Mouse (Mus musculus): ENCODE measurements around the gene Gpr152.

Gpr152 gene

DNA sequence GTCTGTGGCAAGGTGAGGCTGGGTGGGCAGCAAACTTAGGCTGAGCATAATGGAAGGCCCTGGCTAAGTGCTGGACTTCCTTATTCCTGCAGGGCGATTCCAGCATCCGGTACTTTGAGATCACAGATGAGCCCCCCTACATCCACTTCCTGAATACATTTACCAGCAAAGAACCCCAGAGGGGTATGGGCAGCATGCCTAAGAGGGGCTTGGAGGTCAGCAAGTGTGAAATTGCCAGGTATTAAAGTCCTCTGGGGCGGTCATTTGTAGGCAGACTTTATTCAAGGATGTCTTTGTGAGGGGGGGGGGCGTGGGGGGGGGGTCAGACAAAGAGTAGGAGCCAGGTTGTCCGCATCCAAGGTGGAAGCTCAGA is 11.9 kb downstream of the Gpr152 start:
- DNase-seq: no peak

GRCm38 (mm10) chr19:4151898-4152297 is 12.3 kb downstream of the Gpr152 start:
- DNase-seq: no peak

GRCm38 (mm10) chr19:4152445-4153231 is 13.1 kb downstream of the Gpr152 start:
- DNase-seq: no peak

- no peak for DNase-seq
These were observed 13.7 kb downstream of the Gpr152 start, which contains the start of gene Ptprcap for GRCm38 (mm10) chr19:4153232-4153654. Gene Ptprcap (plus strand): TSS chr19:4153604.

DNA sequence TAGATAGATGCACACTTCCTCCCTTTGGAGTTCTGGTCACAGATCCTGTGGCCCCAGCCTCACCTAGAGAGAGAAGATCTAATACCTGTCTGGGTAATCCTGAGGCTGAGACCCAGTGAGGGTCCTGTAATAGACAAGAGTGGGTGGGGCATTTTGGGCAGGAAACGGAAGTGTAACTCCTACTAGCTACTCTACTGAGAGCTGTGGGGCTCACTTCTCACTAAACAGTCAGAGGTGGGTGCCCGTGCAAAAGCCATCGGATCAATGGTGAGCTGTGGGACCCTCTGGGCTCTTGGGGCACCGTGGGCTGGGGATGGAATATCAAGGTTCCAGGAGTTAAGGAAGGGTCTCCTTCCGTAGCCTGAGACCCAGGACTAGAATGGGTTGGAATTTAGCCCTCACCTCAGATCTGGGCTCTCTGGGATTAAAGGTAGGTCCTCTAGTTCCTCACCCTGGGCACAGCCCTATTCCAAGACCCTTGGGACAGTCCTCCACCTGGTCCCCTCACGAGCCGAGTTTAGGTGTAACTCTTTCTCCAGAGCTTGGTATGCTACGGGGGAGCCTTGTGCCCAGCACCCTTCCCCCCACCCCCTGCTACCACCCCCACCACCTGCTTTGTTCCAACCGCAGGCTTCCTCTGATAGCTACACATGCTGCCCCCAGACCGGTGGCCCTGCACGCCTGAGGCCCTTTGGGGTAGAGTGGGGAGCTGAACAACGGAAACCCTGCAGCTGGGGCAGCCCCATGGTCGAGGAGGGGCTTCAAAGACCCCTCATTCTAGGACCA is 15.0 kb downstream of the Gpr152 start:
- peak; percentile 67 for DNase-seq

DNA sequence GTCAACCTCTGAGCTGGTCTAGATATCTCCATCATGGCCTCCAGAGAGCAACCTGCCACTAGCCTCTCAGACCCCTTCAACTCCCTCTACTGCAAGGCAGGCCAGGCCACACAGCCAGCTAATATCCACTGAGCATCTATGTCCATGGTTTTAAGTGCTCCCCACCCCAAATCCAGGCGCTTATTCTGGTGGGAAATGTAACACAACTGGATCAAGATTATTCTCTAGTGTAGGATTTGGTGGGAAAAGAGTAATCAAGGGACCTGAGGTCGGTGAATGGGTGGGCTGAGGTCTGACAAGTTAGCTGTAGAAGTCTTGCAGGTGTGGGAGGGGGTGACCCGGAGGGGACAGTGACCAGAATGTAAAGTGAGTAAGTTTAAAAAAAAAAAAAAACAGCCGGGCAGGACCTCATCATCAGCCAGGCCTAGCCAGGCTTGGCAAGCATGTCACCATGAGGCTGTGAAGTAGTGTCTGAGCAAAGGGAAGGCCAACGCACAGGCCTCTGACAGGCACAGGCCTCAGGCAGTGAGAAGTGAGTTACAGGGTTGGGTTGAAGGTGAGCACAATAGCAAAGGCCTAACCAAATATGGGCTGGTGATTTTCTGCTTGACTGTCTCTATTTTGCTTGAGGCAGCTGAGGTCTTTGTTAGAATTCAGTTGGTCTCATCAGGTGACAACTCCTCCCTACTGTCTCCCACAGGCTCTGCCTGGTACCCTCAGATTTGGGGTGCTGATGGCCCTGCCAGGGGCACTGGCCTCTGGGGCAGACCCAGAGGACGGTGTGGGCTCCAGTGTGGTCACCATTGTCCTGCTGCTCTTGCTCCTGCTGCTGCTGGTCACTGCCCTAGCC is 15.9 kb downstream of the Gpr152 start:
- peak; percentile 56 to 57 for DNase-seq

DNA sequence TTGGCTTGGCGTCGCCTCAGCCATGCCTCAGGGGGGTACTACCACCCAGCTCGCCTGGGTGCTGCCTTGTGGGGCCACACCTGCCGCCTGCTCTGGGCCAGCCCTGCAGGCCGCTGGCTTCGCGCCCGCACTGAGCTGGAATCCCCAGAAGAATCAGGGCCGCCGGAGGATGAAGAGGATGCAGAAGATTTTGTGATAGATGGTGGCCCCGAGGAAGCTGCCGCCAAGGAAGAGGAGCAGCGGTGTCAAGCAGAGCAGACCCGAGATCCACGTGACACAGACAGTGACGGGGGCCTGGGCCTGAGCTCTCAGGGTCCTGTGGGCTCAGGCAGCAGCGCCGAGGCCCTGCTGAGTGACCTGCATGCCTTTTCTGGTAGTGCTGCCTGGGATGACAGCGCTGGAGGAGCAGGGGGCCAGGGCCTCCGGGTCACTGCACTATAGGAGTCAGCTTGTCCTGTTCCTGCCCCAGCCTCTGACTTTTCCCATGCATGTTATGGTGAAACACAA is 16.5 kb downstream of the Gpr152 start:
- DNase-seq: no peak

- no peak for DNase-seq
These were observed 17.2 kb downstream of the Gpr152 start for GRCm38 (mm10) chr19:4156771-4157170.

DNA sequence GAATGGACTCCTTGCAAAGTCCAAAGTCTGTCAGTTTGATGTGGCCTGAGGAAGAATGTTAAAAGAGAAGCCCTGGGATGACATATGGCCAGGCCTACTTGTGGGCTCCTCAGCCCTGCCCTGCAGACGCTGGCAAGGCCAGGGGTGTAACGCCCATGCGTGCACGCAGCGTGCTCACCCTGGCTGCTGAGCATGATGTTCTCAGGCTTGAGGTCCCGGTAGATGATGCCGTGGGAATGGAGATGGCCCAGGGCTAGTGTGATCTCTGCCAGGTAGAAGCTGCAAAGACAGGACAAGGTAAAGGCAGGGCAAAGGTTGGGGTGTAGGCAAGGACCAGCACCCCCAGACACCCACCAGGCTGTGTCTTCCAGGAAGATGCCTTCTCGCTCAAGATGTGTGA is 19.5 kb downstream of the Gpr152 start:
- DNase-seq: no peak

GRCm38 (mm10) chr19:4162646-4163542 is 23.3 kb downstream of the Gpr152 start, which contains the start of gene Rps6kb2:
Gene Rps6kb2 (minus strand): TSS chr19:4163354.
- DNase-seq: peak; percentile 95 to 96

GRCm38 (mm10) chr19:4163543-4163887 is 23.9 kb downstream of the Gpr152 start:
- DNase-seq: no peak

GRCm38 (mm10) chr19:4164100-4164499 is 24.5 kb downstream of the Gpr152 start:
- no peak for DNase-seq

GRCm38 (mm10) chr19:4164721-4165120 is 25.1 kb downstream of the Gpr152 start:
- no peak for DNase-seq

DNA sequence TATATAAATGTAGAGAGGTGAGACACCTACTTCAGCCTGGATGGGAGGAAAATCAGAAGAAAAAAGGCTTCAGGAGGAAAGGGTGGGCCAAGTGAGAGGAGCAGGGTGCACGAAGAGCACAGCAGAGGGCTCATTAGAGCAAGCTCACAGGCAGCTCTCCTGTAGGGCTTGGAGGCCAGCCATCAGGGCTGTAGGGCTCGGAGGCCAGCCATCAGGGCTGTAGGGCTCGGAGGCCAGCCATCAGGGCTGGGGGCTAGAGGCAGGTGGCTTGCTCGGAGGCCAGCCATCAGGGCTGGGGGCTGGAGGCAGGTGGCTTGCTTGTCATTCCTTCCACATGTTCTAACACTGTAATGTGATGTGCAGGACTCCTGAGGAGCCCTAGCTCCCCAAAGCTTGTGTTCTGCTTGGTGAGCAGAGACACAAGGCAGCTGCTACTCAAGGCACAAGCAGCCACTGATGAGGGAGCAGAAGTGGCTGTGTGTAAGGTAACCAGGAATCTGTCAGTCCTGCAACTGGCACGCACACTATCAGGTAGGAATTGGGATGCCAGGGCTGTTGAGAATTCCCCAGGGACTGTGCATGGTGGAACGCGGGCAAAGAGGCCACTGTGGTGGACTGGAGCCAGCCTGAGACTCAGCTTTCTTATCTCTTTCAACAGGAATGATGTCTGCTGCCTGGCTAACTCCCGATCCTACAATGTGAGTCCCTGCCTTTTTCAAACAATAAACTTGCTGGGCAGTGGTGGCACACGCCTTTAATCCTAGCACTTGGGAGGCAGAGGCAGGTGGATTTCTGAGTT is 27.3 kb downstream of the Gpr152 start:
- no peak for DNase-seq

DNA sequence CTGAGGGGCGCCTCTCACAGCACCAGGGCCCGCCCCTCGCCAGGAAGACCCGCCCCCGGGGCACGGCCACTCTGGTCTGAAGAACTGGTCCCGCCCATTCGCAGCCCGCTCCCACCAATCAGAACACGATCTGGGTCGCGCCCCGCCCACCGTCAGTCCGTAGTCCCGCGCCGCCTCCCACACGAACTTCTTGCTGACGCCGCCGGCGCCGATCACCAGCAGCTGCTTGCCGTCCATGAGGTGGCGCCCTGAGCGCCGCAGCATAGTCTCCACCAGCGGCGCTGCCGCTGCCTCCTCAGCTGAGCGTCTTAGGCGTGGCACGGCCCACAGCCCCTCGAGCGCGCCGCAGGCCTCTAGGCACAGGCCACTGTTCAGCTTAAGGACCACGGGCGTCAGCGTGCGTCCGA is 29.8 kb downstream of the Gpr152 start:
- DNase-seq: peak; percentile 99

GRCm38 (mm10) chr19:4169810-4170209 is 30.2 kb downstream of the Gpr152 start:
- no peak for DNase-seq

- DNase-seq: peak in 1 of 2 experiments; percentile 51
These were observed 31.3 kb downstream of the Gpr152 start for GRCm38 (mm10) chr19:4170723-4171392.

DNA sequence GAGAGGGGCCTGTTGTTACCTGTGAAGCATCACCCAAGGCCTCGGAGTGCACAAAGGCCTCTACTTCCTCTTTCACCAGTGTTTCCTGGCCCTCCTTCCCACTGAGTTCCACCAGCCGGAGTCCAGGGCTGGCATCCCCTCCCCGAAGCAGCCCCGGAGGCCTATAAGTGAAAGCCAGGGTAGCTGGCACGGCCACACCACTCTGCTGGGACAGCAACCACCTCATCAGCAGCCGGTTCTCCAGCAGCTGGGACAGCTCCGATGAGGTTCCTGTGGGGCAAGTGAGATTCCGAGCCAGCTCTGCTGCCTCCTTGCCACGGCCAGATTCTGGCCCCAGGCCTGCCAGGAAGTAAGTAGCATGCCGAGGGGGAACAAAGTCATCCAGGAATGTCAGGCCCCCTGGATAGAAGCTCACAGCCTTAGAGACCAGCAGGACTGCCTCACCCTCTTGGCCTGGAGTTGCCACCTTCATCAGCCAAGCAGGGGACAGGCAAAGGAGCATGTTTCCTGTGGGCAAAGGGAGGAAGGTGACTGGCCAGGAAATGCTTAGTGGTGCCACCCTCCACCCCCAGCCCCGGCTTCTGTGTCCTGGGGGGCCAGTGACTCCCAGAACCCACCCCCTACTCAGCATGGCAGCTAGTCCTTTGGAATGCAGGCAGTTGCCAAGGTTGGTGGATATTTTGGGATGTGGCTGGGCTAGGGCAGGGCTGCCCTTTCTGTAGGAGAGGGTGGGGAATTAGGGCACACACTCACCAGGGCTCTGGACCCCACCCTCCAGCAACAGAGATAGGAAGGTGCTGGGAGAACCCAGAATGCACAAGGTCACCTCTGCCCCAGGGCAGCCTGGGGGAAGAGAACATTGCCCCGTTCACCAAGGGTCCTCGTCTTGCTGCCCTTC is 32.1 kb downstream of the Gpr152 start:
- DNase-seq: peak; percentile 56 to 62

DNA sequence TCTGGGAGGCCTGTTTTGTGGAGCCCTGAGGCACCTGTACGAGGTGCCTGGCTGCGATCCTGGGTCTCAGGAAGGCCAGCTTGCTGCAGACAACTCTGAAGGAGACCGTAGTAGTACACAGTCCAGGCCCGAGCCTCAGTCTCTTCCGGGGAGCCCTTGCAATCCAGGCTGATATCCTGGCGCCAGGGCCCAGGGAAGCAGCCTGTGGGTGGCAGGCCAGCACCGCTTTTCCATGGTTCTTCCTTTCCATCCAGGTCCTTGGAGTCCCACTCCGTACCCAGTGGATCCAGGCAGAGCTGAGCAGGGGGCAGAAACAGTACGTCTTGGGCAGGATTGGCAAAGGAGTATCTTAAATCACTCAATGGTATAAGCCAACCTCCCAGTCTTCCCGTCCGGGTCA is 33.3 kb downstream of the Gpr152 start:
- DNase-seq: no peak

Measured in B cell, adult 2 months (primary cell).